Mouse (Mus musculus) lung, postnatal 0 days (tissue): ENCODE data around the gene Iqgap2. TPM values are rescaled to one million over a fixed set of nuclear protein-coding genes. Genes with fewer than 3 reads are reported as not detected.

Source experiments
- ATAC-seq: fragments of 200-750 bp; cut with Nextera tagmentation; 2 replicates; pipeline ENCODE4 v1.8.0; 2017; ENCODE audit warnings: moderate library complexity
- DNase-seq: peaks from one replicate; pipeline ENCODE4 v3.0.0-alpha.2; 2016; ENCODE audit warnings: low spot score
- H3K27ac ChIP-seq: fragments of 300-500 bp; sonication (generic); 2 replicates; pipeline ENCODE4 v1.5.1; 2014; ENCODE audit warnings: antibody characterized with exemption, mild to moderate bottlenecking, low read length, mixed read lengths
- H3K27me3 ChIP-seq: fragments of 300-500 bp; sonication (generic); replicated peaks from 2 replicates; pipeline ENCODE4 v1.6.1; 2014; ENCODE audit warnings: low read length, mixed read lengths; ENCODE audit not compliant: insufficient read depth
- H3K36me3 ChIP-seq: fragments of 300-500 bp; sonication (generic); 2 replicates; pipeline ENCODE4 v1.6.1; 2014; ENCODE audit warnings: low read length, mixed read lengths; ENCODE audit not compliant: insufficient read depth
- H3K4me1 ChIP-seq: fragments of 300-500 bp; sonication (generic); 2 replicates; pipeline ENCODE4 v1.6.1; 2014; ENCODE audit warnings: antibody characterized with exemption, low read depth, low read length, mixed read lengths; ENCODE audit not compliant: insufficient read depth
- H3K4me2 ChIP-seq: fragments of 300-500 bp; sonication (generic); replicated peaks from 2 replicates; pipeline ENCODE4 v1.6.1; 2014; ENCODE audit warnings: low read depth, mild to moderate bottlenecking, low read length, moderate library complexity, mixed read lengths
- H3K4me3 ChIP-seq: fragments of 300-500 bp; sonication (generic); 2 replicates; pipeline ENCODE4 v1.5.1; 2014; ENCODE audit warnings: low read depth, low read length
- H3K9ac ChIP-seq: fragments of 300-500 bp; sonication (generic); replicated peaks from 2 replicates; pipeline ENCODE4 v1.6.1; 2014; ENCODE audit warnings: low read depth, mild to moderate bottlenecking
- H3K9me3 ChIP-seq: fragments of 300-500 bp; sonication (generic); 2 replicates; pipeline ENCODE4 v1.6.1; 2016; ENCODE audit warnings: low read length, mixed read lengths
- CTCF ChIP-seq: IDR thresholded peaks from 2 replicates; pipeline ENCODE4 v1.5.1; 2016; ENCODE audit warnings: antibody characterized with exemption, mild to moderate bottlenecking
- EP300 ChIP-seq: IDR thresholded peaks from 2 replicates; pipeline ENCODE4 v1.6.1; 2016; ENCODE audit warnings: antibody characterized with exemption, mild to moderate bottlenecking, control low read depth
- WGBS: fragments of 180-500 bp; shearing (Covaris S2); extraction: QIAGEN DNeasy Blood & Tissue Kit; methylation state at CpG from one replicate; pipeline ENCODE4 v1.1.7; 2014; 5-methylcytosine and 5-hydroxymethylcytosine counted together
- polyA plus RNA-seq: library from polyadenylated mRNA; unstranded; fragments of >200 nt; fragmentation: Nextera tagmentation; extraction: Ambion mirVana; gene quantifications from 2 replicates; pipeline ENCODE4 v1.2.1, GENCODE M21; 2015

Gene Iqgap2
- polyA plus RNA-seq, 1 experiment from 2014 or later, result 2.7 TPM

DNA sequence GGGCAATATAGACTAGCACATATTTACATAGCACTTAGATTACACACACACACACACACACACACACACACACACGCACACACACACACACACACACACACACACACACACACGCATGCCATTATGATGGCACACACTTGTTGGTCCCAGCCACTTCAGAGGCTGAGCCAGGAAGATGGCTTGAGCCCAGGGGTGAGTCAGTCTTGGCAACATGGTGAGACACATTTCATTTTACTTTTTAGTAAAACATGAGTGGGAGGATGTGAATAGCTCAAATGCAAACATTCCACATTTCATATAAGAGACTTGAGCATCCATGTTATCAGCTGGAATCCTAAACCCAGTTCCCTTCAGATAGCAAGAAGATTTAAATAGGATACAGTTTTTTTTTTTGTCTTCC lies 258.3 kb downstream of the Iqgap2 start:
- no peaks in the 10 kb centered on the region for H3K27me3 ChIP-seq
- H3K4me1 ChIP-seq, result peaks cover 6% of the 10 kb centered on the region; the same call in 1 of the 2 replicates
- DNase-seq (no peak), ATAC-seq (peak; percentile 67)
- H3K4me2 ChIP-seq, result no peak overlapping the region
- peak overlapping the region; percentile 39 for H3K27ac ChIP-seq
- no peak overlapping the region for H3K4me3 ChIP-seq
- peak; percentile 28; the same call in 1 of the 2 replicates for TF ChIP-seq EP300
- no peak for TF ChIP-seq CTCF
- H3K36me3 ChIP-seq, result no peaks in the 10 kb centered on the region
- WGBS, result 33% methylated on average over 2 of the region's 2 CpGs
- no peak overlapping the region for H3K9ac ChIP-seq
- H3K9me3 ChIP-seq, result no peaks in the 10 kb centered on the region

DNA sequence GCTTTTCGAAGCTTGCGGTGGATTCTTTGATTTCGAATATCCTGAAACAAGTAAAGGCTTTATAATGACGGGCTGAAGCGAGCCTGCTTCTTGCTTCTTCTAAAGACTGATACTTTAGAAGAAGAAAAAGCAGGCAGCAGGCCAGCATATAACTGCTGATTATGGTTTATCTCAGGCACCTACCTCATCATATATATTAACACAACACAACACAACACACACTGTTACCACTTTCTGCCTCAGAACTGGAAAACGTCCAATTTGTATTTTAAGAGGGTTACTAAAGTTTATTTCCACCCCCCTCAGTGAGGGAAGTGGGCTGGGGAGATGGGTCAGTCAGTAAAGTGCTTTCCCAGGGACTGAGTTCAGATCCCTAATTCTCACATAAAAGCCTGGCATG lies 259.6 kb downstream of the Iqgap2 start:
- no peaks in the 10 kb centered on the region for H3K9me3 ChIP-seq
- no peak overlapping the region for H3K27ac ChIP-seq
- no peak overlapping the region for H3K4me2 ChIP-seq
- no peak for DNase-seq
- H3K4me3 ChIP-seq, result no peak overlapping the region
- TF ChIP-seq EP300, result no peak
- no peak for TF ChIP-seq CTCF
- no peak overlapping the region for H3K9ac ChIP-seq
- peaks cover 3% of the 10 kb centered on the region; the same call in 1 of the 2 replicates for H3K4me1 ChIP-seq
- H3K27me3 ChIP-seq, result no peaks in the 10 kb centered on the region
- no peaks in the 10 kb centered on the region for H3K36me3 ChIP-seq
- ATAC-seq, result no peak; the same call in 1 of the 2 replicates
- 65% methylated on average over 6 of the region's 6 CpGs for WGBS

DNA sequence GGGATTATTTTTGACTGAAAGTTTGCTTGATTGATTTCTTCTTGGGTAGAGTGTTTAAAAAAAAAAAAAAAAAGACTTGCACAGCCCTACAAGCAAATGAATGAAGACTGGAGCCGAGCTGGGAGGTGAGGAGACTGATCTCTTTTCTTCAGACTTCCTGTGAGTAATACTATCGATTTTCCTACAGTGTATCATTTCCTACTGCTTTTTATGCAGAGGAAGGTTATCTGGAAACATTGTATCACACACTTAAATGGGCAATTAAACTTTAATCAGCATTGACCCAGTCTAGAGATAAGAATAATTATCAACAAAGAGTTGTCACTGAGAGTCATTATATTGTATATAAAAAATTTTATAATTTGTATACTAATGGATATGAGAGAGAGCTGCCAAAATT lies 261.0 kb downstream of the Iqgap2 start:
- 52% methylated on average over 2 of the region's 2 CpGs for WGBS
- ATAC-seq (no peak), DNase-seq (no peak)
- Histone ChIP-seq H3K27ac (no peak overlapping the region), H3K9me3 (no peaks in the 10 kb centered on the region), H3K4me1 (peaks cover 3% of the 10 kb centered on the region; the same call in 1 of the 2 replicates), H3K4me3 (no peak overlapping the region), H3K9ac (no peak overlapping the region), H3K27me3 (no peaks in the 10 kb centered on the region), H3K4me2 (no peak overlapping the region), H3K36me3 (no peaks in the 10 kb centered on the region)
- TF ChIP-seq EP300, result no peak
- no peak for TF ChIP-seq CTCF

DNA sequence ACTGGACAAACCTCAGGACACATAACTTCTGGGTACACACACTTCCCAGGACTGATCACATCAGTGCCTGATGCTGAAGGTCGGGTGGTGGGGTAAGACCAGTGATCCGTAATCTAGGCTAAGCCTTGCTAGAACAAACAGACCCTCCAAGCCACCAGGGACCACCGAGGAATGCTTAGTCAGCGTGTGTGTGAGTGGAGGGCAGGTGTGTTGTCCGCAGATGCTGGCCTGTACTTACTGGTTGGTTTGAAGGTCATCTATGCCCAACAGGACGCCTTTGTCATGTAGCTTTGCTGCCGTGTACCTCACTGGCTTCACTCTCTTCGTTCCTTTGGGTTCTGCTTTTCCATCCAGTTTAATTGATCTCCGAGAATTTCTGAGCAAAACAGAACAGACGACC lies 262.0 kb downstream of the Iqgap2 start:
- WGBS, result 80% methylated on average over 9 of the region's 10 CpGs
- peaks cover 3% of the 10 kb centered on the region; the same call in 1 of the 2 replicates for H3K4me1 ChIP-seq
- DNase-seq (no peak), ATAC-seq (no peak)
- H3K4me2 ChIP-seq, result no peak overlapping the region
- H3K36me3 ChIP-seq, result no peaks in the 10 kb centered on the region
- no peak overlapping the region for H3K27ac ChIP-seq
- H3K4me3 ChIP-seq, result no peak overlapping the region
- no peak for TF ChIP-seq CTCF
- no peak for TF ChIP-seq EP300
- H3K9ac ChIP-seq, result no peak overlapping the region
- H3K9me3 ChIP-seq, result no peaks in the 10 kb centered on the region
- no peaks in the 10 kb centered on the region for H3K27me3 ChIP-seq

DNA sequence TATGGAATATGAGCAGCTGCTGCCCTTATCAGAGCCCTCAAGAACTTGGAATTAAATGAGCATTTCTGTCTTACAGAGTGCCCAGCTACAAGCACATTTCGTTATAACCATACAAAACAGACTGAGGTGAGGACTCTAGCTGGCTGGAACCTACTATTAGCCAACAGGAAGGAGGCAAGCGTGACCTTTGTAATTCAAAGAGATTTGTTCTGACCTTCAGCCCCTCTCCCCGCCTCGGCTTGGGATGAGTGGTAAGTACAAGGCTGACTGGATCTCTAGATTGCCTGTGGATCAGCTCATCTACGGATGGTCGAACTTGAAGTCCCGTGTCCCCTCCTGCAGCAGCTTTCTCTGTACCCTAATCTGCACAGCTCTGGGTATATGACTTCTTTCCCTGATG lies 265.0 kb downstream of the Iqgap2 start:
- no peak for TF ChIP-seq CTCF
- no peak for TF ChIP-seq EP300
- no peaks in the 10 kb centered on the region for H3K36me3 ChIP-seq
- H3K4me3 ChIP-seq, result no peak overlapping the region
- no peak overlapping the region for H3K4me2 ChIP-seq
- H3K9me3 ChIP-seq, result no peaks in the 10 kb centered on the region
- no peak overlapping the region for H3K27ac ChIP-seq
- no peaks in the 10 kb centered on the region for H3K4me1 ChIP-seq
- no peaks in the 10 kb centered on the region for H3K27me3 ChIP-seq
- ATAC-seq (no peak), DNase-seq (no peak)
- WGBS, result 73% methylated on average over 7 of the region's 7 CpGs
- H3K9ac ChIP-seq, result no peak overlapping the region

DNA sequence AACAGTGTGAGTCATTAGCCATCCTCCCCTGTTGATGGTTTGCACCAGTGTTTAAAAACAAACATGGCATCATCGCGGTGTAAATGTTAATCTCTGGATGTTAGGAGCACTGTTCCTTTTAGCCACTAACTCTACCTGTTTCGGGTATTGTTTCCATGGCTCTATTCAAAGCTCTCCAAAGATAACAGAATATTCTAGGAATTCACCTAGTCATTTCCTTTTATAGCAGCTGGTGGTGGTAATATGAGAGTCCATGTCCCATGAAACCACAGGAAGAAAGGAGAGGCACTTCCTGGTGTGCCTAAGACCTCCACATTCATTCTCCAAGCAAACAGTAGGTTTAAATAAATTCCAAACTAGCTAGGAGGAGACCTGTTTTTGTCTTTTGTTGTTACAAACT lies 268.7 kb downstream of the Iqgap2 start:
- TF ChIP-seq EP300 (peak; percentile 68), CTCF (no peak)
- Histone ChIP-seq H3K9ac (no peak overlapping the region), H3K27ac (0 out of 2 replicates have a peak overlapping the region, but pooled peaks have one; percentile 1), H3K36me3 (no peaks in the 10 kb centered on the region), H3K27me3 (no peaks in the 10 kb centered on the region), H3K4me3 (no peak overlapping the region), H3K4me2 (no peak overlapping the region), H3K4me1 (no peaks in the 10 kb centered on the region), H3K9me3 (no peaks in the 10 kb centered on the region)
- peak; percentile 53 for DNase-seq
- 61% methylated on average over 3 of the region's 3 CpGs for WGBS
- ATAC-seq, result no peak

DNA sequence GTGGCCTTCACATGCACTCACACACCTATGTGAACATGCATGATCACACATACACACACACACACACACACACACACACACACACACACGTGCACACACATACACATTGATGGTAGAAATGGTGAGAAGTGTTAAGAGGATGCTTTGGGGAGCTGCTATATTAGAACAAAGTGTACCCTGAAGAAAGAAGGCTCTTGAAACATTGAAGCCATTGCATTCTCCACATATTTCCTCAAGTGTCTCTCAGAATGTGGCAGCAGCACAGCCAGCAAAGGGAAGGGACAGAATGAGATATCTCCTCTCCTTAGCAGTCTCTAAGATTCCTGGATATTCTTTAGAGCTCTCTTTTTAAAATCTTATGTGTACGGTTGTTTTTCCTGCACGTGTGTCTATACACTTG lies 270.2 kb downstream of the Iqgap2 start:
- peak overlapping the region; percentile 58; the same call in 1 of the 2 replicates for H3K27ac ChIP-seq

More for the DNA sequence above, 270.2 kb downstream of the Iqgap2 start:
- whole genome bisulfite sequencing, result 53% methylated on average over 3 of the region's 3 CpGs
- Histone ChIP-seq H3K36me3 (no peaks in the 10 kb centered on the region), H3K4me2 (no peak overlapping the region), H3K27me3 (no peaks in the 10 kb centered on the region), H3K9ac (no peak overlapping the region), H3K4me3 (no peak overlapping the region), H3K9me3 (no peaks in the 10 kb centered on the region), H3K4me1 (peaks cover 5% of the 10 kb centered on the region; the same call in 1 of the 2 replicates)
- no peak for TF ChIP-seq CTCF
- TF ChIP-seq EP300, result peak; percentile 97
- DNase-seq (peak; percentile 74), ATAC-seq (peak; percentile 26)
